Mouse (Mus musculus) midbrain, embryonic 10.5 days (tissue): ENCODE results near the gene Galnt6. TPM values are rescaled to one million over a fixed set of nuclear protein-coding genes. Genes with fewer than 3 reads are reported as not detected.

Source experiments
- DNase-seq: peaks from one replicate; pipeline ENCODE4 v3.0.0-alpha.2; 2017; ENCODE audit warnings: low spot score
- H3K27ac ChIP-seq: fragments of 300-500 bp; sonication (generic); replicated peaks from 2 replicates; pipeline ENCODE4 v1.5.1; 2016; ENCODE audit warnings: mild to moderate bottlenecking
- H3K27me3 ChIP-seq: fragments of 300-500 bp; sonication (generic); 2 replicates; pipeline ENCODE4 v1.6.1; 2016; ENCODE audit warnings: low read depth, mild to moderate bottlenecking; ENCODE audit not compliant: poor library complexity, severe bottlenecking
- H3K36me3 ChIP-seq: fragments of 300-500 bp; sonication (generic); 2 replicates; pipeline ENCODE4 v1.6.1; 2016; ENCODE audit warnings: mild to moderate bottlenecking, moderate library complexity
- H3K4me1 ChIP-seq: fragments of 300-500 bp; sonication (generic); 2 replicates; pipeline ENCODE4 v1.6.1; 2016
- H3K4me3 ChIP-seq: fragments of 300-500 bp; sonication (generic); 2 replicates; pipeline ENCODE4 v1.5.1; 2016; ENCODE audit warnings: mild to moderate bottlenecking, moderate library complexity
- H3K9me3 ChIP-seq: fragments of 300-500 bp; sonication (generic); replicated peaks from 2 replicates; pipeline ENCODE4 v1.6.1; 2016; ENCODE audit warnings: mild to moderate bottlenecking
- WGBS: fragments of 180-500 bp; shearing (Covaris S2); methylation state at CpG from one replicate; pipeline ENCODE4 v1.1.7; 2016; 5-methylcytosine and 5-hydroxymethylcytosine counted together
- microRNA-seq: library from miRNA; unstranded; fragments of <30 nt; microRNA quantifications from one replicate; pipeline ENCODE4, GENCODE M21; 2017
- polyA plus RNA-seq: library from polyadenylated mRNA; unstranded; fragments of >200 nt; fragmentation: Nextera tagmentation; extraction: Ambion mirVana; gene quantifications from 2 replicates; pipeline ENCODE4 v1.2.1, GENCODE M21; 2016

Galnt6 gene
- polyA plus RNA-seq, 1 experiment from 2014 or later: 0.07 TPM

- H3K27me3 ChIP-seq: no peaks in the 10 kb centered on the region
- H3K4me3 ChIP-seq: no peak overlapping the region
- H3K4me1 ChIP-seq: no peaks in the 10 kb centered on the region
- H3K27ac ChIP-seq: no peak overlapping the region
- no peaks in the 10 kb centered on the region for H3K9me3 ChIP-seq
- H3K36me3 ChIP-seq: no peaks in the 10 kb centered on the region
- no peak for DNase-seq
- 89% methylated on average over 5 of the region's 5 CpGs for WGBS
These were observed 74.0 kb downstream of the Galnt6 start for GRCm38 (mm10) chr15:100655201-100655600.

- DNase-seq: no peak
- WGBS: 85% methylated on average over 1 of the region's 1 CpGs
- H3K27ac ChIP-seq: no peak overlapping the region
- H3K36me3 ChIP-seq: no peaks in the 10 kb centered on the region
- no peaks in the 10 kb centered on the region for H3K27me3 ChIP-seq
- H3K9me3 ChIP-seq: no peaks in the 10 kb centered on the region
- H3K4me1 ChIP-seq: no peaks in the 10 kb centered on the region
- no peak overlapping the region for H3K4me3 ChIP-seq
These were observed 74.9 kb downstream of the Galnt6 start for GRCm38 (mm10) chr15:100654271-100654670.

- WGBS: 86% methylated on average over 9 of the region's 9 CpGs
- no peak overlapping the region for H3K4me3 ChIP-seq
- H3K36me3 ChIP-seq: no peaks in the 10 kb centered on the region
- no peak for DNase-seq
- H3K27ac ChIP-seq: no peak overlapping the region
- H3K27me3 ChIP-seq: no peaks in the 10 kb centered on the region
- no peaks in the 10 kb centered on the region for H3K4me1 ChIP-seq
- H3K9me3 ChIP-seq: no peaks in the 10 kb centered on the region
These were observed 77.6 kb downstream of the Galnt6 start for GRCm38 (mm10) chr15:100651610-100652009.

GRCm38 (mm10) chr15:100650111-100650510 lies 79.1 kb downstream of the Galnt6 start:
- Histone ChIP-seq H3K27me3 (no peaks in the 10 kb centered on the region), H3K4me1 (peaks cover 2% of the 10 kb centered on the region), H3K27ac (no peak overlapping the region), H3K36me3 (no peaks in the 10 kb centered on the region), H3K9me3 (no peaks in the 10 kb centered on the region), H3K4me3 (no peak overlapping the region)
- no peak for DNase-seq
- WGBS: 88% methylated on average over 10 of the region's 10 CpGs

- H3K36me3 ChIP-seq: no peaks in the 10 kb centered on the region
- H3K9me3 ChIP-seq: no peaks in the 10 kb centered on the region
- WGBS: 81% methylated on average over 6 of the region's 6 CpGs
These were observed 83.0 kb downstream of the Galnt6 start for GRCm38 (mm10) chr15:100646161-100646560.

GRCm38 (mm10) chr15:100642451-100642850 lies 86.7 kb downstream of the Galnt6 start:
- H3K9me3 ChIP-seq: no peaks in the 10 kb centered on the region
- 90% methylated on average over 7 of the region's 7 CpGs for WGBS
- H3K4me1 ChIP-seq: peaks cover 15% of the 10 kb centered on the region
- no peak overlapping the region for H3K4me3 ChIP-seq
- DNase-seq: no peak
- no peak overlapping the region for H3K27ac ChIP-seq
- peaks cover 18% of the 10 kb centered on the region for H3K27me3 ChIP-seq
- H3K36me3 ChIP-seq: no peaks in the 10 kb centered on the region

More at GRCm38 (mm10) chr15:100646161-100646560, 83.0 kb downstream of the Galnt6 start:
- DNase-seq: no peak
- peaks cover 7% of the 10 kb centered on the region for H3K4me1 ChIP-seq
- H3K27me3 ChIP-seq: no peaks in the 10 kb centered on the region
- H3K4me3 ChIP-seq: no peak overlapping the region
- no peak overlapping the region for H3K27ac ChIP-seq

Small RNAs within 50 kb of the gene (microRNA-seq; reads per million reads assigned to microRNA genes)
- gene Mir6961: not detected

Other genes starting within 250 kb of the Galnt6 start
- gene Csrnp2, start 233.9 kb downstream of the Galnt6 start, polyA plus RNA-seq: 16.7 and 22.0 TPM in 2 replicates
- gene Tfcp2, start 177.4 kb downstream of the Galnt6 start, polyA plus RNA-seq: 34.5 and 39.5 TPM in 2 replicates
- 4.7 and 10.0 TPM in 2 replicates for gene Pou6f1, start 129.4 kb downstream of the Galnt6 start, polyA plus RNA-seq
- 231 and 250 TPM in 2 replicates for gene Dazap2, start 114.0 kb downstream of the Galnt6 start, polyA plus RNA-seq
- 3.9 and 4.7 TPM in 2 replicates for gene Smagp, start 92.4 kb downstream of the Galnt6 start, polyA plus RNA-seq
- 3.2 and 5.0 TPM in 2 replicates for gene Bin2, start 59.8 kb downstream of the Galnt6 start, polyA plus RNA-seq
- gene Cela1, start 41.5 kb downstream of the Galnt6 start, polyA plus RNA-seq: 0.96 and 1.7 TPM in 2 replicates
- gene Slc4a8, start 32.4 kb upstream of the Galnt6 start, polyA plus RNA-seq: 8.4 and 10.2 TPM in 2 replicates
- gene Scn8a, start 140.5 kb upstream of the Galnt6 start, polyA plus RNA-seq: 10.6 and 12.3 TPM in 2 replicates